Mouse (Mus musculus): ENCODE data around the gene Meaf6. TPM values are rescaled to one million over a fixed set of nuclear protein-coding genes. Genes with fewer than 3 reads are reported as not detected.

Gene Meaf6
- polyA plus RNA-seq, 1 experiment from 2014 or later = 29.7 TPM

DNA sequence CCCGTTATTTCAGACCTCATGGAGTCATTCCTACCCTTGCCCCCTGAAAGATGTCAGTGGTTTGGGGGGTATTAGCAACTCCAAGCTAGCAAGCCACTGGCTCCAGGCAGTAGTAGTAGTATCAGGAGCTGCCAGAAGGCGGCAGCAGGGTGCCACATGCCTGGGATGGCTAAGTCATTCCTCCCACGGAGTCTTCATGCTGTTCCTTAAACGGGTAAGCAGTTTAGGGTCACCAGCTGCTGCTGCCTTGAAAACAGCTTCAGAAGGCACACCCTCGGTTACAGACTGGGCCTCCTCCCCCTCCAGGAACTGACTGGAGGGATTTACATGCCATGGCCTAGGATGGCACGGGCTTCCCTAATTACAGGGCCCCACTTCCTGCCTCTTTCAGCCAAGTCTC is 29.7 kb downstream of the Meaf6 start:
- peak; percentile 74 for ATAC-seq

DNA sequence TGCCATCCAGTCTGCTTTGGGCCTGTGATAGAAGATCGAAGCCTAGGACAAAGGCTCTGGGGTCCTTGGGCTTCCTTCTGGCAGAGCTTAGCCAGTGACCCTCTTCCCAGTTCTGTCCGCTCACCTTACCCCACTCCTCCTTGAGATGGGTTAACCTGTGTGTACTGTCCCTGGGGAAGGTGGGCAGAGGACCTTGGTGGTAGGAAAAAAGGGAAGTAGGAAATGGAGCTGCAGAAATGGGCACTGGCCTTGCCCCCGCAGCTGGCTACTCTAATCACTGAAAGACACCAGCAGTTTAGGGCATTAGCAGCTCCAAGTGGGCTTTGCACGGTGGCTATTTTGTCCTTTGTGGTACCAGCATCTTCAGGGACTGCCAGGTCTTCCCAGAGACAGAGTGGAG is 30.1 kb downstream of the Meaf6 start:
- peaks cover 12% of the 10 kb centered on the region for H3K4me1 ChIP-seq (ENCODE audit: insufficient read depth, low read depth, low read length)
- H3K27ac ChIP-seq (ENCODE audit: low read length) = peak overlapping the region; percentile 63
- no peak overlapping the region for H3K9ac ChIP-seq (replicated peaks; ENCODE audit: low read depth)
- H3K27me3 ChIP-seq (replicated peaks; ENCODE audit: insufficient read depth, low read length) = no peaks in the 10 kb centered on the region
- 72% methylated on average over 4 of the region's 4 CpGs for WGBS
- 0 out of 2 replicates have a peak, but pooled peaks cover 1% of the 10 kb centered on the region for H3K36me3 ChIP-seq (ENCODE audit: insufficient read depth, low read length)
- 0 out of 2 replicates have a peak, but pooled peaks have one; percentile 2 for ATAC-seq
- TF ChIP-seq EP300 (IDR thresholded peaks at IDR 0.05) (no peak), CTCF (IDR thresholded peaks at IDR 0.05) (no peak)
- H3K4me2 ChIP-seq (replicated peaks; ENCODE audit: low read depth, low read length) = no peak overlapping the region
- DNase-seq (ENCODE audit: low spot score) = no peak
- H3K4me3 ChIP-seq (ENCODE audit: low read depth, low read length) = no peak overlapping the region
- no peaks in the 10 kb centered on the region for H3K9me3 ChIP-seq (ENCODE audit: low read length)

More for the DNA sequence above, 29.7 kb downstream of the Meaf6 start:
- Histone ChIP-seq H3K27ac (ENCODE audit: low read length) (peak overlapping the region; percentile 63), H3K36me3 (ENCODE audit: insufficient read depth, low read length) (no peaks in the 10 kb centered on the region), H3K4me2 (replicated peaks; ENCODE audit: low read depth, low read length) (no peak overlapping the region), H3K9ac (replicated peaks; ENCODE audit: low read depth) (no peak overlapping the region), H3K9me3 (ENCODE audit: low read length) (no peaks in the 10 kb centered on the region), H3K4me3 (ENCODE audit: low read depth, low read length) (no peak overlapping the region), H3K4me1 (ENCODE audit: insufficient read depth, low read depth, low read length) (peaks cover 12% of the 10 kb centered on the region), H3K27me3 (replicated peaks; ENCODE audit: insufficient read depth, low read length) (no peaks in the 10 kb centered on the region)
- DNase-seq (ENCODE audit: low spot score) = peak; percentile 91
- TF ChIP-seq CTCF (IDR thresholded peaks at IDR 0.05) (peak; percentile 92), EP300 (IDR thresholded peaks at IDR 0.05) (no peak; the same call in 1 of the 2 replicates)
- WGBS = 11% methylated on average over 6 of the region's 6 CpGs

DNA sequence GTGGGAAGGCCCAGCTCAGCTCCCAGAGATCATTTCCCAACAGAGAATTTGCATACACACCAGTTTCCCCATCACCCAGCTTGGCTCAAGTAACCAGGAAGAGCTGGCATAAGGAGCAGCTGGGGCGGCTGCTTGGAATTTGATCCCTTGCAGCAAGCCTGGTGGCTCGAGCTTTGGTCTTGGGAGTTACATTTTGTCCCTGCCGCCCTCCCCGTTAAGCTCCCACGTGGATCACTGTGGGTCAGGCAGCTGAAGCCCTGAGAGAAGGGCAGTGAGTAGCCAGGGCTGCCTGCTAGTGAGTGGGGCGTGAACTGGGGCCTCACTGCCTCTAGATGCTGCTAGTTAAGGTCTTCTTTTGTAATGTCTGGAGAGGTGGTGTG is 30.8 kb downstream of the Meaf6 start:
- peak overlapping the region; percentile 63 for H3K27ac ChIP-seq (ENCODE audit: low read length)
- ATAC-seq = peak; percentile 63
- 40% methylated on average over 6 of the region's 6 CpGs for WGBS
- H3K4me3 ChIP-seq (ENCODE audit: low read depth, low read length) = no peak overlapping the region
- 0 out of 2 replicates have a peak, but pooled peaks cover 7% of the 10 kb centered on the region for H3K36me3 ChIP-seq (ENCODE audit: insufficient read depth, low read length)
- H3K27me3 ChIP-seq (replicated peaks; ENCODE audit: insufficient read depth, low read length) = no peaks in the 10 kb centered on the region
- peaks cover 12% of the 10 kb centered on the region for H3K4me1 ChIP-seq (ENCODE audit: insufficient read depth, low read depth, low read length)
- no peak overlapping the region for H3K4me2 ChIP-seq (replicated peaks; ENCODE audit: low read depth, low read length)
- DNase-seq (ENCODE audit: low spot score) = peak; percentile 86
- no peak overlapping the region for H3K9ac ChIP-seq (replicated peaks; ENCODE audit: low read depth)
- no peaks in the 10 kb centered on the region for H3K9me3 ChIP-seq (ENCODE audit: low read length)
- TF ChIP-seq CTCF (IDR thresholded peaks at IDR 0.05) (no peak), EP300 (IDR thresholded peaks at IDR 0.05) (no peak)

DNA sequence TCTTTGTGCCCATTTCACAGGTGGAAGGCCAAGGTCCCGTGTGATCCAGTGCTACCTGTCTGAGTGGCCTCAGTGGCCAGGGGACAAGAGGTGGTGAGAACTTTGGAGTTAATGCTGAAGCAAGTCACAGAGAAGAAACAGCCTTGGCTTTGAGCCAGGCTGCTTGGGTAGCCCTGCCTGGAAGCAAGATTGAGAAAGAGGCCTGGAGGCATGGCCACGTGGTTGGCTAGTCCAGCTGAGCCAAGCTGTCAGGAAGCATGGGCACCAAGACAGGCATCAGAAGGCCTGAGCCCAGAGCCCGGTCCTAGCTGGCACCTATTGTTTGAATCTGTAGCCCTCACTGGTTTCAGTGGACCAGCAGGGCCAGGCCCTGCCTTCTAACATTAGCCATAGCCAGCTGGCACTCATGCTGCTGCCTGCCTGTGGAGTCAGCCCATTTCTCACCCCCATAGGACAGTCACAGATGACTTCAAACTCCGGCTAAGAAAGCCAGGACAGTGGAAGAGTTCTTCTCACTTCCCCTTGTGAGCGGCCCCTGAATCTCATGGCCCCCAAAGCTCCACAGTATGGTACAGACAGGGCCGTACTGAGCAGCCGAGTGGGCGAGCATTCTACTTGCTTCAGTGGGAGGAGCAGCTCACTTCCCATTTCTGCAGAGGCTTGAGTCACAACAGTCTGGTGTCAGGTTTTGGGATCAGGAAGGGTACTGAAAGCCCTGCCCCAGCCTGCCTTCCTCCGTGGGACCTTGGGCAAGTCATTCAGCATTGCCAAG is 31.3 kb downstream of the Meaf6 start:
- peak; percentile 82 for DNase-seq (ENCODE audit: low spot score)
- H3K9me3 ChIP-seq (ENCODE audit: low read length) = no peaks in the 10 kb centered on the region

DNA sequence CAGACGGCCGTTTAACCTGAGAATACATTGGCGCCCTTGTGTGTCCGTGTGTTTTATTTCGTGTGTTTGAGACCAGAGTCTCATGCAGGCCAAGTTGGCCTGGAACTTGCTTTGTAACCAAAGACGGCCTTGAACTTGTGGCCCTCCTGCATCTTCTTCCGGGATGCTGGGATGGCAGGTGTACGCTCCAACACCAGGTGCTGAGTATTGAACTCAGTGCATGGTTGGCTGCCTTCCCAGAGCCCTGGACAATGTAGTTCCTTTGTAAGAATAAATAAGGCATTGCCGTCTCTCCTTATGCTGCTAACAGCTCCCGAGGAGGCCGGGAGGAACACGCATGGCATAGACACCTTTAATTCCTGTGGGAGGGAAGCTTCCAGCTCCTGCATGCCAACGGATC is 32.0 kb downstream of the Meaf6 start:
- Histone ChIP-seq H3K27ac (ENCODE audit: low read length) (no peak overlapping the region), H3K4me1 (ENCODE audit: insufficient read depth, low read depth, low read length) (peaks cover 12% of the 10 kb centered on the region)
- WGBS = 50% methylated on average over 13 of the region's 13 CpGs

More for the DNA sequence above, 31.3 kb downstream of the Meaf6 start:
- no peak overlapping the region for H3K9ac ChIP-seq (replicated peaks; ENCODE audit: low read depth)
- TF ChIP-seq CTCF (IDR thresholded peaks at IDR 0.05) = no peak
- TF ChIP-seq EP300 (IDR thresholded peaks at IDR 0.05) = no peak
- H3K4me1 ChIP-seq (ENCODE audit: insufficient read depth, low read depth, low read length) = peaks cover 12% of the 10 kb centered on the region
- H3K4me3 ChIP-seq (ENCODE audit: low read depth, low read length) = no peak overlapping the region
- H3K27me3 ChIP-seq (replicated peaks; ENCODE audit: insufficient read depth, low read length) = no peaks in the 10 kb centered on the region
- WGBS = 47% methylated on average over 9 of the region's 9 CpGs
- ATAC-seq = peak; percentile 66
- 0 out of 2 replicates have a peak, but pooled peaks cover 8% of the 10 kb centered on the region for H3K36me3 ChIP-seq (ENCODE audit: insufficient read depth, low read length)
- H3K4me2 ChIP-seq (replicated peaks; ENCODE audit: low read depth, low read length) = no peak overlapping the region
- peak overlapping the region; percentile 63 for H3K27ac ChIP-seq (ENCODE audit: low read length)

DNA sequence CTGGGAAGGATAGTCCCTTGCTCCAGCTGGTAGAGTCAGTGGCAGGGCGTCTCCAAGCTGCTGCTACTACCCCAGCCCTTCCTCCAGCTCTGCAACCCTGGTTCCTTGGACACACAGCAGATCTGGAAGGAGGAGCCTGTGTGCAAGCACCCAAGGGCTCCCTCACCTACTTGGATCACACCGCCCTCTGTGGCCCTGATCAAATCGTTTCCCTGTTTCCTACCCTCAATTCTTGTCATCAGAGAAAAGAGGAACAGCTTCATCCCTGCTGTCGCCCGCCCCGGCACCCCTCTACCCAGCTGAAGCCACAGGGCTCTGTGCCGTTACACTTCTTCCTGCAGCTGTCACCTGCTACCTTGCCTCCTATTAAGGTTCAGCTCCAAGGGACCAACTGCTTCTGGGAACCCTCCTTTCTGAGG is 33.0 kb downstream of the Meaf6 start:
- no peak overlapping the region for H3K4me3 ChIP-seq (ENCODE audit: low read depth, low read length)
- H3K9ac ChIP-seq (replicated peaks; ENCODE audit: low read depth) = no peak overlapping the region
- no peaks in the 10 kb centered on the region for H3K27me3 ChIP-seq (replicated peaks; ENCODE audit: insufficient read depth, low read length)
- DNase-seq (ENCODE audit: low spot score) (peak; percentile 33), ATAC-seq (no peak)
- TF ChIP-seq CTCF (IDR thresholded peaks at IDR 0.05) (no peak), EP300 (IDR thresholded peaks at IDR 0.05) (no peak)
- H3K4me2 ChIP-seq (replicated peaks; ENCODE audit: low read depth, low read length) = no peak overlapping the region
- peaks cover 19% of the 10 kb centered on the region for H3K4me1 ChIP-seq (ENCODE audit: insufficient read depth, low read depth, low read length)
- H3K27ac ChIP-seq (ENCODE audit: low read length) = no peak overlapping the region
- H3K36me3 ChIP-seq (ENCODE audit: insufficient read depth, low read length) = 0 out of 2 replicates have a peak, but pooled peaks cover 8% of the 10 kb centered on the region
- 87% methylated on average over 7 of the region's 7 CpGs for WGBS
- no peaks in the 10 kb centered on the region for H3K9me3 ChIP-seq (ENCODE audit: low read length)

More for the DNA sequence above, 32.0 kb downstream of the Meaf6 start:
- Histone ChIP-seq H3K9me3 (ENCODE audit: low read length) (no peaks in the 10 kb centered on the region), H3K36me3 (ENCODE audit: insufficient read depth, low read length) (0 out of 2 replicates have a peak, but pooled peaks cover 8% of the 10 kb centered on the region), H3K4me3 (ENCODE audit: low read depth, low read length) (no peak overlapping the region), H3K27me3 (replicated peaks; ENCODE audit: insufficient read depth, low read length) (no peaks in the 10 kb centered on the region), H3K4me2 (replicated peaks; ENCODE audit: low read depth, low read length) (no peak overlapping the region), H3K9ac (replicated peaks; ENCODE audit: low read depth) (no peak overlapping the region)
- TF ChIP-seq CTCF (IDR thresholded peaks at IDR 0.05) (no peak), EP300 (IDR thresholded peaks at IDR 0.05) (no peak)
- ATAC-seq (no peak), DNase-seq (ENCODE audit: low spot score) (no peak)
